Mouse (Mus musculus) embryo, embryonic 9.5 days (tissue): ENCODE measurements around the gene Kctd12.

Experiments used
- DNase-seq: peaks from one replicate; pipeline ENCODE4 v3.0.0-alpha.2; 2017; ENCODE audit errors: extremely low spot score

The Kctd12 gene

DNA sequence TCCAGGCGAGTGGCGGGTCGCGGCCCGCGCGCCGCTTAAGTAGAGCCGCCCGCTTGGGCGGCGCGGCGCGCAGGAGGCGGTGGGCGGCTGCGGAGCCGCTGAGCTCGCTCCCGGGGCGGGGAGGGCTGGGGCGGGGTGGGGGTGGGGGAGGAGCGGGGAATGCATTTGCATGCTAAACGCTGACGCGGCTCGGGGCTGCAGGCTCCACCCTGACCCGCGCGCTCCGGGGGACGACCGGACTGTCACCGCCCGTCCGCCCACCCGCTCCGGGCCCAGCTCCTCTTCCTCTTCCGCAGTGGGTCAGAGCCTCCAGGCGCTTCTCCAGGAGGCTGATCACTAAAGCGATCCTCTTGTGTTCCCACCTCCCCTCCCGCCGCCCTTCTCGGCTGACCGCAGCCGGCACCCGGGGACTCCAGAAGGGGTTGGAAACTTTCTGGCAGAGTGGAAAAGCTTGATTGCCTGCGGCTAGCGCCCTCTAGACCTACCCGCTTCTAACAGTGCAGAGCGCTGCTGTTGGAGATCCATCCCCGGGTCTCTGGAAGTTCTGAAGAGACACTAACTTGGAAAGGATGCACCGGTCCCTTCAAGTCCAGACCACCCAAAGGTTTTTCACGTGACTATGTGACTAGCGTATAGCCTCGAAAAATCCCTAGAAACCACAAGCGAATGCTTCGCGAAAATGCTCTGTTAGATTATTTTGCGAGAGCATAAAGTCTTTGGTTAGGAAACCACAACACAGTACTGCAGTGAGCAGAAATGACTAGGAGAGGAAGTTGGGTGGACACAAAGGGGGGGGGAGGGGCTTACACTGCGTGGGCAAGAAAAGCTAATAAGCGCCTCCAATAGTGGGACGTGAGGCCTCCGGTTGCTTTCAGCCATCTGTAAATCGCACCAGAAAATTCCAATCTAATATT lies at the start of gene Kctd12:
Gene Kctd12 (minus strand): TSS at position 11 of the 914 bp plus-strand sequence.
- DNase-seq: peak; percentile 92

- no peak for DNase-seq
Observed at GRCm38 (mm10) chr14:103029203-103029602, 46.8 kb upstream of the Kctd12 start.

- no peak for DNase-seq
Observed at GRCm38 (mm10) chr14:103020046-103020445, 37.6 kb upstream of the Kctd12 start.

GRCm38 (mm10) chr14:103017009-103017408 lies 34.6 kb upstream of the Kctd12 start:
- DNase-seq: no peak

DNA sequence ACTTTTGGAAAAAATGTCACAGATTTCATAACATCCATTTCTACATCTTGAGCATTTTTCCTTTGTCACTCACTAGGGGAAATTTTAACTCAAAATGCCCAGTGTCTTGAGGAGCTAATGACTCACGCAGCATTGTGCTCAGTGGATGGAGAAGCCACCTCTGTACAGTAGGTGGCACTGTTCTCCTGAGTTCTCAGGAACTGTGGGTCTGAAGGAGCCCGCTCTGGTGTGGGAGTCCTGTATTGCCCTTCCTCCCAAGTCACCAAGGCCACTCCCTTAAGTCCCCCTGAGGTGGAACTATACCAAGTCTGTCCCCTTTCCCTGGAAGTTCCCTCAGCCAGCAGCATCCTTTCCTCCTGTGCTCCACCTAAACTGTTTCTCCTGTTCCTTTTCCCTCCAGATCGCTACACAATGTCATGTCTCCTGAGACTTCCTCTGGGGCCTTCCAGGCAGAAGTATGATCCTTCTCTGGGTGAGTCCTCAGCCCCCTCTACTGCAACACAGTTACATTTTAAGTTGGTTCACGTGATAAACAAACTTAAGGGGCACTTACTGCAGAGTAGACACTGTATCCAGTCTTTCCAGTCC lies 30.2 kb upstream of the Kctd12 start:
- DNase-seq: peak; percentile 57

DNA sequence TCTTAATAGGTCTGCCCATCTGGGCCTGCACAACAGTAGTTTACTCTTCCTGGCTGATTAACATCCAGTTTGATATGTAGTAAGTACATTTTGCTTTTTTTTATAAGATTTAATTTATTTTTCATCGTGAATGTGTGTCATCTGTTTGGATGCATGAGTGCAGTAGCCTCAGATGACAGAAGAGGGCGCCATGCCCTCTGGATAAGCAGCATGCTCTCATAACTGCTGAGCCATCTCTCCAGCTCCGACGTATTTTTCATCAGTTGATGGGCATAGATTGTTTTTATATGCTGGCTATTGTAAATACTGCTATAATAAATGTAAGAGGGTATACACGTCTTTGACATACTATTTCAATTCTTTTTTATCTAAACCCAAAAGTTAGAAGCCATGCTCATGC lies 29.3 kb upstream of the Kctd12 start:
- peak; percentile 13 for DNase-seq

GRCm38 (mm10) chr14:103007737-103008136 lies 25.3 kb upstream of the Kctd12 start:
- DNase-seq: no peak

GRCm38 (mm10) chr14:102994662-102995561 lies 12.5 kb upstream of the Kctd12 start:
- DNase-seq: peak; percentile 84

DNA sequence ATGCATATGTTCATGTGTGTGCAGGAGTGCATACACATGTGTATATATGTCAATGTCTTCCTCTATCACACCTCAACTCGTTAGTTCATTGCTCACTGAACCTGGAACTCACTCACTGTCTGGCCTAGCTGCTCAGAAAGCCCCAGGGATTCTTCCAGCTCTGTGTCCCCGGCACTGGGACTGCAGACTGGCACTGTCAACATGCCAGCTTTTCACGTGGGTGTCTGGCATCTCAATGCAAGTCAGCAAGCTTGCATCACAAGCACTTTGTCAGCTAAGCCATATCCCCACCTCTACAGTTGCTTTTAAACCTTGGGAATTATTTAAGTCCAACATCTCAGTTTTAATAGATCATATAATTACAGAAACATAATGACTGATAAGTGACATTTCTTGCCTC lies 8.3 kb upstream of the Kctd12 start:
- no peak for DNase-seq

- no peak for DNase-seq
Observed at GRCm38 (mm10) chr14:102989866-102990265, 7.4 kb upstream of the Kctd12 start.

DNA sequence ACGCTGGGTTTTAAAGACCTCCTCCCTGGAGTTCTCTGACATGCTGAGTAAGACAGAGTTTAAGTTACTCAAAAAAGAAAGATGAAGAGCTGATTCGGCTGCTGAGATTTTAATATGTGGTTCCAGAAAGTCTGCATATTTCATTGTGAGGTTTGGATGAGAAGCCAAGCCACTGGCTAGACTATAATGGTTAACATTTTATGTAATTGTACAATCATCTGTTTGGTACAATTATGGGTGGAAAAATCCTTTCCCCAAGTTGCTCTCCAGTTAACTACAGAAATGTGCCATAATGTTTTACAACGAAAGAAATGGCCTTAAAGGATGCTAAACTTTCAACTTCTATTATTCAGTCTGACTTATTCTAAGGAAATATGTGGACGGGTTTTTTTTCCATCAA lies 6.8 kb upstream of the Kctd12 start:
- no peak for DNase-seq

- no peak for DNase-seq
Observed at GRCm38 (mm10) chr14:102987626-102988025, 5.2 kb upstream of the Kctd12 start.

- no peak for DNase-seq
Observed at GRCm38 (mm10) chr14:102983686-102984085, 1.2 kb upstream of the Kctd12 start.

GRCm38 (mm10) chr14:102982016-102982626 lies 316 bp downstream of the Kctd12 start:
- peak; percentile 73 for DNase-seq

GRCm38 (mm10) chr14:102981441-102982015 lies 909 bp downstream of the Kctd12 start:
- peak; percentile 65 for DNase-seq

- DNase-seq: peak; percentile 10
Observed at GRCm38 (mm10) chr14:102980986-102981385, 1.5 kb downstream of the Kctd12 start.

DNA sequence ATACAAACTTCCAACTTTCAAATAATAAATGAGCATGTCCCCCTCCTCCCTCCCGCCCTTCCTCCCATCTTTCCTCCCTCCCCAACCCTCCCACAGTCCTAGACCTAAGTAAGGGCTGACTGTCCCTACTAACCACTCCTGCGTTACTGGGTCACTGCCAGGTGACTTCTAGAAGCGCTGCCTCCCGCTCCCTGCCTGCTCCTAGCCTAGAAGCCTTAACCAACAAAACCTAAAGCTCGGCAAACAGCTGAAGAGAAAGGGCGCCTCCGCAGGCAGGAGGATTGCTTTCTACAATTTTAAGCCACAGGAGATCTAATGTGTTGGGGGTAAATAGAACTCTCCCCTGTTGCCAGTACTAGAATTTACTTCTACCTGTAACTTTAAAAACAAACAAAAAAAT lies 2.0 kb downstream of the Kctd12 start:
- peak; percentile 30 for DNase-seq

DNA sequence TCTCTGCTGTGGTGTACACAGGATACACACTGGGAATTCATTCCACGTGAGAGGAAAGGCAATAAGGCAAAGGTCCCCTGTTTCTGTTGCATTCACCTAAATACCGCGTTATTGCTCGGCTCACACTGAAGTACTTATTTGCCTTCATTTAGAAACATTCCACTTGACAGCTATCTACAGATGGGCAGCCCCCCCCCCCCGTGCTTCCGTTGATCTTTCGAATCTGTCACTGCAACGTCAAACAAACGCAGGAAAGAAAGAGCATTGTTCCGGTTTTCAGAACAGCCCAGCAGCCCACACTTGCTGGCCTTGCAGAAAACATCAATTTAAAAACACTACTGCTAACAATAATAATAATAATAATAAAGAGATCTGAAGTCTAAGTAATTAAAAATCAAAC lies 2.6 kb downstream of the Kctd12 start:
- DNase-seq: no peak

- DNase-seq: no peak
Observed at GRCm38 (mm10) chr14:102975865-102976264, 6.6 kb downstream of the Kctd12 start.

DNA sequence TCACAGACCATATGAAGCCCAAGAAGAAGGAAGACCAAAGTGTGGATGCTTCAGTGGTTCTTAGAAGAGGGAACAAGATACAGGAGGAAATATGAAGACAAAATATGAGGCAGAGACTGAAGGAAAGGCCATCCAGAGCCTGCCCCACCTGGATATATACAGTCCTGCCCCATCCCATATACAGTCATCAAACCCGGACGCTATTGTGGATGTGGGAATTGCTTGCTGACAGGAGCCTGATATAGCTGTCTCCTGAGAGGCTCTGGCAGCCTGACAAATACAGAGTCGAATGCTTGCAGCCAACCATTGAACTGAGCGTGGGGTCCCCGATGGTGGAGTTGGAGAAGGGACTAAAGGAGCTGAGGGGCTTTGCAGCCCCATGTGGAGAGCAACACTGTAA lies 13.6 kb downstream of the Kctd12 start:
- DNase-seq: no peak

GRCm38 (mm10) chr14:102966241-102966640 lies 16.2 kb downstream of the Kctd12 start:
- no peak for DNase-seq
